Mouse (Mus musculus): Measurements from ENCODE around the gene Hrct1.

The Hrct1 gene

GRCm38 (mm10) chr4:43771626-43772025, 44.6 kb downstream of the Hrct1 start:
- DNase-seq (ENCODE audit: low read depth, low spot score): no peak

GRCm38 (mm10) chr4:43772304-43772703, 45.3 kb downstream of the Hrct1 start:
- DNase-seq (ENCODE audit: low read depth, low spot score): no peak
